Mouse (Mus musculus) mouse embryonic stem cell (cell line): ENCODE data around the gene Pth2.

ENCODE experiments used
- in situ Hi-C, 2 experiments: fragments of 300-500 bp; cut with MboI; formaldehyde crosslinking; loops; 1 replicate in 1 of 2; 3 replicates in 1 of 2; pipeline ENCODE4 v1.14.3; 2019 to 2020; ENCODE audit warnings: low sequenced_read_pairs in 2 of 2, low pct_unique_long_range_greater_than_20kb in 1 of 2, mixed read lengths in 1 of 2; ENCODE audit not compliant: unreplicated experiment in 1 of 2

Gene Pth2

DNA sequence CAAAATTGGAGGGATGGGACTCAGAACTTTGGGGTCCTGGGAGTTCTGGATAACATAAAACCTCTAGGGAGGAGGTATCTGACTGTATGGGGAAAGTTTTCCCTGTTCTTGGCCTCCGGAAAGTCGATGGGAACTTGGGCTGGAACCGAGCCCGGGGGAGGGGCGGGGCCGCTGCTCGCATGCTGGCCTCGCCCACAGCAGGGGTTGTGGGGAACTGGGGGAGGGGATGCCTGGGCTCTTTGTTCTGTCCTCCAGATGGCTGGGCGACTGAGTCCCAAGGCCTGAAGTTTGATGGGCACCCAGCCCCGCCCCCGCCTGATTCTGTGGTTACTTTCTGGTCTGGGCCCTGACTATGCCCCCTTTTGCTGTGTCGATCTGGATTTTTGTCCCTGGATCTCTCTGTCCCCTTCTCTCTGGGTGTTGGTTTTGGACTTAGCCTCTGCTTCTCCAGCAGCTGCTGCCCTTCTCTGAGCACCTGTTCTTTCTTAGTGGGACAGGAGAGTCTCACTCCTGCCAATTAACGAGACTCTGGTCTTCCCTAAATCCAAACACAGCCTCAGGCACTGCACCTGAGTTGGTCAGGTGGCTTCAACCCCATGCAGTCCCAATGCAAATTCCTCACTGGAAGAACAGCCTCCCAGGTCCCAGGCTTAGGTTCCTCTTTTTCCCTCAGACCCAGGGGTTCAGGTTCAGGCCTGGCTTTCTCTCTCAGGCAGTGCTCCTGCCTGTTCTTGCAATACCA, 35.8 kb downstream of the Pth2 start:
- in situ Hi-C loops = no loop called here

DNA sequence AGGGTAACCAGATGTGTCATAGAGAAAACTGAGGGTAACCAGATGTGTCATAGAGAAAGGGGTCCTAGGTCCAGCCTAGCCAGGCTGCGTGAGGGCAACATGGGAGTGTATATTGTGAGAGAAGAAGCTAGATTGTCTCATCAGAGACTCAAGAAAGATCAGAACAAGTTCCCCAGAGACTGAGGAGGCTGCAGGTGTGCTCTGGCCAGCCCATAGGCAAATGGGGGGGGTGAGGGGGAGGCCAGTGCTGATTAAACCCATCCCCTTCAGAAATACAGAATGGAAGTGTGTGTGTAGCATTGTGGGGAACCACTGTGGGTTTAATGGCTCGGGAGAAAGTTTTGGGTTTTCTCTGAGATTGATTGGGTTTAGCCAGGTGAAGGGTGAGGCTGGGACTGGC, 40.9 kb downstream of the Pth2 start:
- in situ Hi-C loops = no loop called here

DNA sequence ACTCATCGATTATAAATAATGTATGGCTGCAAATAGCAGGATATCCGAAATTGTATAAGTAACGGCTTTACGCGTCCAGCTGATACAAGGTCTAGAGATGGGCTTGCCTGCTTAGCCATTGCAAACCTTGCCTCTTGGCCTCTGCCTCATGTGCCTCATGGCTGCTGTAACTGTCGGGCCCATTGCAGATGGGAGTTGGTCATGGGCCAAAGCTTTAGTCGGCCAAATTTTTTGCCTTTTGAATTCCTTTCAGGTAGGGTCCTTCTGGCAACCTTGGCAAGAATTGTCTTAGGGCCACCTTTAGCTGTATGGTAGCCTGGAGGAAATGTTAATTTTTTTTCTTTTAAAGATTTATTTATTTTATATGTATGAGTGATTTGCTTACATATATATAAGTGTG, 44.0 kb downstream of the Pth2 start:
- in situ Hi-C loops = no loop called here

DNA sequence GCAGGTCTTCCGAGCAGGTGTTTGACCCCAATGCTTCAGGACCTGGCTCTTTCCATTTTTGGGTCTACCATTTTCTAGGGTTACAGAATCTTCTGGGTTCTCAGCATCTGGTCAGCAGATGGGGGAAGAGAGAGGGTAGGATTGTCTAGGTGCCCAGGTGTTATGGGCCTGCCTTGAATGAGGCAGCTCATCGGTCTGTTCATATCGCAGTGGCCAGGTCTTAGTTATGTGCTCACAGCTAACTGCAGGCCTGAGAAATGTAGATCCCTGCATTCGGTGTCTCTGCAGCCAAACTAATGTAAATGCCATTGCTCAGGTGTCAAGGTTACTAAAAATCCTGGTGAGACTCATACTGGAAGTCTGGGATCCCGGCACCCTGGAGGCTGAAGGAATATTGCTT, 45.6 kb downstream of the Pth2 start:
- in situ Hi-C loops = no loop called here

DNA sequence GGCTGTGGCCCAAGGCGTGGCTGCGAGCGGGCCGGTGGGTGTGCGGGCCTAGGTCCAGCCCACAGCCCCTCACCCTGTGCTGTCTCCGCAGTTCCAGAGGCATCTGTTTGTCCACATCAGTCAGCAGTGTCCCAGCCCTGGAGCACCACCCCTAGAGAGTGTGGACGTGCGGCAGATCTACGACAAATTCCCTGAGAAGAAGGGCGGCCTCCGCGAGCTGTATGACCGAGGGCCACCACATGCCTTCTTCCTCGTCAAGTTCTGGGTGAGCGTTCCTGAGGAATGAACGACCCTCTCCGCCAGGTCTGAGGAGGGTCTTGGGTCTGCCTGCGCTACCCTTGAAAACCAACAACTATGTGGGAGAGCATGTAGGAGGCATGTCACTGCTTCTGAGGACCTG, 47.8 kb downstream of the Pth2 start:
- in situ Hi-C loops = no loop called here

DNA sequence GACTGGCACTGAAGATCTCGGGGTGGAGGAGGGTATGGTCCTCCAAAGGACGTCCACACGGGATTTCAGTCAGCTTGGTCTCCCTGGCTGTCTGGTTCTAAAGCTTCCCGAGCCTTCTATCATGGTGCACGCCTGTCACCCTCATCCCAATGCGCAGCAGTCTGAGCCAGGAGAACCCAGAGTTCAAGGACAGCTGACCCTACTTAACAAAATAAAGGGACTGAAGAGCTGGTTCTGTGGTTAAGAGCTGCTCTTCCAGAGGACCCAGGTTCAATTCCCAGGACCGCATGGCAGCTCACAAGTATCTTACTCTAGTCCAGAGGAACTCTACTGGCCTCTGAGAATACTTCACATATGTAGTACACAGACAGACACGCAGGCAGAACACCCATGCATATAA, 48.3 kb downstream of the Pth2 start:
- in situ Hi-C loops = no loop called here

DNA sequence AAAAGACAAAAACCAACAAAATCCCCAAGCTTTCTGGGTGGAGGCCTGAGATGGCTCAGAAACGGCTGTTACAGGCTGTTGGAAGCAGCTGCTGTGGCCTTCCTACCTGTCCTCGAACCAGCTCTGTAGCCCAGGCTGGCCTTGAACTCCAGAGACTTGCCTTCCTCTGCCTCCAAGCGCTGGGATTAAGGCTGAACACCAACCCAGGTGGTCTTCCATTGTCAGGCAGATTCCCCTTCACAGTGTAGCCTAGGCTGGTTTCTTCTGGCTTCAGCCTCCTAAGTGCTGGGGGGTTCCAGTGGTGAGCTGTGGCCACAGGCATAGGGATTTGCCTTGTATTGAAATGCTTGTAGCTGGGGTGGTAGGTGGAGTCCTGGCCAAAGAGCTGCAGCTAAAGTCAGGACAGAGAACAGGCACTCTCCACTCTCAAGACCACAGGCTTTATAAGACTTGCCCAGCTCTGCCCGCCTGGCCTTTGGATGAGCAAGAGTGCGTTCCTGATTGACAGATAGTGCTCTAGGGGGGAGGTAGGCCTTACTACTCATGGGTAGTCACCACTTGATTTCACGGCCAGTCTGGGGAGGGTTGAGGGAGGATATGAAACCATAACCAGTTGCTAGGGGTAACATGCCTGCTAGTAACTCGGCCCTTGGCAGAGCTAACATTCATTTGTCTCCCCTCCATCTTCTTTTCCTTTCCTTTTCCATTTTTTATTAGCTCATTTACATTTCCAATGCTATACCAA, 48.8 kb downstream of the Pth2 start:
- in situ Hi-C loops = no loop called here

DNA sequence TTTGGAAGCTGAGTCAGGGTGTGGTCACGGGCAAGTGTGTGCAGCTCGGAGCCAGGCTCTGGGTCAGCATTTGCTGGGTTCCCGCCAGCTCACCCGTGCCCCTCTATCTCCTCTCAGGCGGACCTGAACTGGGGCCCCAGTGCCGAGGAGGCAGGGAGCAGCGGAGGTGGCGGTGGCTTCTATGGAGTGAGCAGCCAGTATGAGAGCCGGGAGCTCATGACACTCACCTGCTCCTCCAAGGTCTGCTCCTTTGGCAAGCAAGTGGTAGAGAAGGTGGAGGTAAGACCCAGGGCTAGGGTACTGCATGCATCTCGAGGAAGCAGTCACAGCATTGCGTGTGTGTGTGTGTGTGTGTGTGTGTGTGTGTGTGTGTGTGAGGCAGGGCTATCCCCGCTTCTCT, 50.4 kb downstream of the Pth2 start:
- in situ Hi-C loops = no loop called here
